Mouse (Mus musculus) stomach, embryonic 15.5 days (tissue): Measurements from ENCODE around the gene Shc3. TPM values are rescaled to one million over a fixed set of nuclear protein-coding genes. Genes with fewer than 3 reads are reported as not detected.

Experiments
- ATAC-seq: fragments of 200-750 bp; cut with Nextera tagmentation; 2 replicates; pipeline ENCODE4 v1.8.0; 2017; ENCODE audit warnings: low read depth, moderate number of reproducible peaks, moderate TSS enrichment; ENCODE audit not compliant: insufficient read depth, low FRiP score
- H3K27ac ChIP-seq: fragments of 300-500 bp; sonication (generic); 2 replicates; pipeline ENCODE4 v1.5.1; 2015; ENCODE audit warnings: mild to moderate bottlenecking, inconsistent platforms
- H3K27me3 ChIP-seq: fragments of 300-500 bp; sonication (generic); replicated peaks from 2 replicates; pipeline ENCODE4 v1.6.1; 2015; ENCODE audit warnings: inconsistent platforms
- H3K36me3 ChIP-seq: fragments of 300-500 bp; sonication (generic); 2 replicates; pipeline ENCODE4 v1.6.1; 2015; ENCODE audit warnings: inconsistent platforms
- H3K4me1 ChIP-seq: fragments of 300-500 bp; sonication (generic); 2 replicates; pipeline ENCODE4 v1.6.1; 2015; ENCODE audit warnings: inconsistent platforms
- H3K4me2 ChIP-seq: fragments of 300-500 bp; sonication (generic); 2 replicates; pipeline ENCODE4 v1.6.1; 2015; ENCODE audit warnings: mild to moderate bottlenecking, inconsistent platforms
- H3K4me3 ChIP-seq: fragments of 300-500 bp; sonication (generic); replicated peaks from 2 replicates; pipeline ENCODE4 v1.5.1; 2015; ENCODE audit warnings: inconsistent platforms
- H3K9ac ChIP-seq: fragments of 300-500 bp; sonication (generic); 2 replicates; pipeline ENCODE4 v1.6.1; 2015; ENCODE audit warnings: inconsistent platforms
- H3K9me3 ChIP-seq: fragments of 300-500 bp; sonication (generic); 2 replicates; pipeline ENCODE4 v1.6.1; 2016; ENCODE audit warnings: inconsistent platforms
- WGBS: fragments of 180-500 bp; shearing (Covaris S2); methylation state at CpG from one replicate; pipeline ENCODE4 v1.1.7; 2015; 5-methylcytosine and 5-hydroxymethylcytosine counted together
- polyA plus RNA-seq: library from polyadenylated mRNA; unstranded; fragments of >200 nt; fragmentation: Nextera tagmentation; extraction: Ambion mirVana; gene quantifications from 2 replicates; pipeline ENCODE4 v1.2.1, GENCODE M21; 2015

The Shc3 gene
- polyA plus RNA-seq, 1 experiment from 2014 or later = 0.35 TPM

DNA sequence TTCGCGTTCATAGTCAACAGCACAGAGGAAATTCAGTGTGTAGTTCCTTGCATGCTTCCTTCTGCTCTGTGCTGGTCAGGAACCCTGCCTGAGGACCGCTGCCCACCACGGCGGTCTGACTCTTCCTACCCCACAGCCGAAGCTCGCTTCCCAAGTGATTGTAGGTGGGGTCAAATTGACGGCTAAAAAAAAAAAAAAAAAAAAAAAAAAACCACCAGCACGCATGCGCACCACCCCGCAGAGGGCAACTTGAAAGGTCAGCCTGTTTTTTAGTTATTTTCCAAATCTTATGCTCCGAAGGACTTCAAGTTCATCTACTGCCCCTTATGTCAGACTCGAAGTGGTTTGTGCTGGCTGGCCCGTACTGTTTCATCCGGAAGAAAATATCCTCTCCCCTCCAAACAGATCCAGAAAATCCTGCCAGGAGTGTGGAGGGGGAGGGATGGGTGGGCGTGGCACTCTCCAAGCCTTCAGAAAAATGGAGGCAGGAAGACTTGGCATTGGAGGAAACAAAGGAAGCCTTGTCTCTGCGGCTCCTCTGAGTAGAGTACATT lies 100.4 kb downstream of the Shc3 start:
- H3K9me3 ChIP-seq = no peaks in the 10 kb centered on the region
- no peak overlapping the region for H3K9ac ChIP-seq
- ATAC-seq = no peak
- 68% methylated on average over 17 of the region's 17 CpGs for WGBS
- no peak overlapping the region for H3K4me3 ChIP-seq
- H3K4me2 ChIP-seq = 0 out of 2 replicates have a peak overlapping the region, but pooled peaks have one; percentile 5
- no peaks in the 10 kb centered on the region for H3K27me3 ChIP-seq
- H3K4me1 ChIP-seq = no peaks in the 10 kb centered on the region
- no peaks in the 10 kb centered on the region for H3K36me3 ChIP-seq
- no peak overlapping the region for H3K27ac ChIP-seq

DNA sequence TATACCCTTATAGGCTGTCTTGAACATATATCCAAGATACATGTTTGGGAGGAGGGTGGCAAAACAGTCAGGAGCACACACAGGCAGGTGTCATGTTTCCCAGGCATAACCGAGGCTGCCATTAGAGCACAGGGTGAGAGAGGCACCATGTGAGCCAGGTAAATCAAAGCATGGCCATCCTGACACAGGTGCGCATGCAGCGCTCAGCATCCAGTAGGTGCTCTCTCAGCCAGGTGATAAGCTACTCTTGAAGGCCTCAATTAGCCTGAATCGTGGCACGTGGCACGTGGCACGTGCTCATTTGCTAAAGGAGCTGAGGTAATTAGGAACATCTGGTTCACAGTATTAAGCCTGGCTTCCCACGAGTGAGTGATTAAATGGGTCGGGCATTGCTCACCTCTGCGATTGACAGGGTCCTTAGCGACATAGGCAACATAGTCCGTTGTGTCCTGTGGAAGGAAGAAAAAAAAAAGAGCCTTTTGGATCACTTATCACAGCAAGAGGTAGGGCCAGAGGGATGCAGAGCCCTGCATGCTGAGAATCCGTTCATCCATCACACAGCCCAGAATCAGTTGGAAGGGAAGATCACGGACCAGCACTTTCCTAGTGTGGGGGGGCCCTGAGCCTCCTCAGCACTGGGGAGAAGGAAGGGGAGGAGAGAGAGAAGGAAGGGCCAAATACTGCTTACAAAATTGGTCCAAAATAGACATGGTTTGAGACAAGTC lies 102.9 kb downstream of the Shc3 start:
- Histone ChIP-seq H3K4me3 (no peak overlapping the region), H3K27ac (no peak overlapping the region), H3K36me3 (no peaks in the 10 kb centered on the region), H3K9me3 (no peaks in the 10 kb centered on the region), H3K27me3 (no peaks in the 10 kb centered on the region), H3K4me2 (no peak overlapping the region), H3K9ac (no peak overlapping the region), H3K4me1 (no peaks in the 10 kb centered on the region)
- ATAC-seq = no peak; the same call in 1 of the 2 replicates
- WGBS = 80% methylated on average over 14 of the region's 14 CpGs

DNA sequence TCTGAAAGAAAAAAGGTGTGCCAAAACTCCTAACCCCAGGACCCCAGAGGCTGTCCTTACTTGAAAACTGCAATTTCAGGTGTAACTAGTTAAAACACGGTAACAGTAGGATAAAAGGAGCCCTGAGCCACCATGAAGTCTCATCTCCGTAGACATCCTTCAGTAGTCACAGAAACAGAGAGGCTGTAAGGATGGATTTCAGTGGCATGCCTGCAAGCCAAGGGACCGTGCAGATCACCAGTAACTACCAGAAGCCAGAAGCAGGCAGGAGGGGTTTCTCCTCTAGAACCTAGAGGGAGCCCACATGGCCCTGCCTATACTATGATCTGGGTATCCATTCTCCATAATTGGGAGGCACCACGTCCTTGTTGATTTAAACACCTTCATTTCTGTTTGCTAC lies 104.9 kb downstream of the Shc3 start:
- ATAC-seq = no peak
- no peak overlapping the region for H3K27ac ChIP-seq
- 72% methylated on average over 4 of the region's 4 CpGs for WGBS
- H3K27me3 ChIP-seq = no peaks in the 10 kb centered on the region
- H3K4me2 ChIP-seq = no peak overlapping the region
- no peaks in the 10 kb centered on the region for H3K9me3 ChIP-seq
- no peak overlapping the region for H3K9ac ChIP-seq
- H3K4me1 ChIP-seq = no peaks in the 10 kb centered on the region
- H3K36me3 ChIP-seq = no peaks in the 10 kb centered on the region
- no peak overlapping the region for H3K4me3 ChIP-seq

DNA sequence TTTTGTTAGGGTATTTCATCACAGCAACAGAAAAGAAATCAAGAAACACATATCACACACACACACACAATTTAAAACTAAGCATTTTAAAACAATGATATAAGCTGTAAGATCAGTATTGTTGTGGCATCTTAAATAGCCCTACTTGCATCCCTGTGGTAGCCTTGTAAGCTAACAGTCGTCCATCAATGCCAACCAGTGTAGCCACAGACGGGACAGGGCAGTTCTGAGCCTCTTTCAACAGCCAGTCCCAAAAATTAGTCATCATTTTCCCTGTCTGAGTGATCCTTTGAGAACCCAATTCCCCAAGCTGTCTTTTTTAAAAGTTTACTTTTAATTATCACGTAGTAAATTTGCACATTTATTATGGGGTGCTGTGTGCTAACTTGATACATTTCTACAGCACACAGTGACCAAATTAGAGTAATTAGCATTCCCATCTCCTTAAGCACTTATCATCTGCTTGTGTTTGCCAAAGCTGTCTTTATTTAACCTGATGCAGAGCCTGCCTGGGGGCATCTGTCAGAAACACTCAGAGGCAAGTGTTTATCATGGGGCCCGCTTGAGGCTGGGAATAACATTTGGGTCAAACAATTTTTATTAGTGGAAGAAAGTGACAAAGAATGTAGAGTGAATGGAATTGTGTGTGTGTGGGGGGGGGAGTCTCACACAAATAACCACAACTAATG lies 112.9 kb downstream of the Shc3 start:
- WGBS = 18% methylated on average over 4 of the region's 4 CpGs
- no peak overlapping the region for H3K4me2 ChIP-seq
- no peaks in the 10 kb centered on the region for H3K9me3 ChIP-seq
- ATAC-seq = no peak
- no peak overlapping the region for H3K9ac ChIP-seq
- no peaks in the 10 kb centered on the region for H3K4me1 ChIP-seq
- H3K4me3 ChIP-seq = no peak overlapping the region
- H3K27ac ChIP-seq = no peak overlapping the region
- H3K27me3 ChIP-seq = no peaks in the 10 kb centered on the region
- H3K36me3 ChIP-seq = no peaks in the 10 kb centered on the region

DNA sequence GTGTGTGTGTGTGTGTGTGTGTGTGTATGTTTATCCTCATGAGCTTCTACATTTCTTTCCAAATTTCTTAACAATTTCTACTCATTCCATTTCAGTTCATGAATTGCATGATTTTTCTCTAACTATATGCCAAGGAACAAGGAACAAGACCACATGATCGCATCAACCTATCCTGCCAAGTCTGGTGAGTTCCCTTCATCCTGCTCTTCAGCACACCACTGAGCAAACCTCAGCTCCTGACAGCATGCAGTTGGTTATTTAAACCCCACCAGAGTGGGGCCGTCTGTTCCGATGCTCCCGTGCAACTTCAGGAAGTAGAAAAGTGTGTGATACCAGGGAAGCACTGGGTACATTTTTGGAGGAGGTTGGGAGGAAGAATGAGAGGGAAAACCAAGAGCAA lies 122.7 kb downstream of the Shc3 start:
- Histone ChIP-seq H3K4me2 (no peak overlapping the region), H3K9me3 (no peaks in the 10 kb centered on the region), H3K36me3 (no peaks in the 10 kb centered on the region), H3K27ac (no peak overlapping the region), H3K4me3 (no peak overlapping the region), H3K27me3 (no peaks in the 10 kb centered on the region), H3K4me1 (no peaks in the 10 kb centered on the region), H3K9ac (no peak overlapping the region)
- 72% methylated on average over 4 of the region's 4 CpGs for WGBS
- ATAC-seq = no peak

DNA sequence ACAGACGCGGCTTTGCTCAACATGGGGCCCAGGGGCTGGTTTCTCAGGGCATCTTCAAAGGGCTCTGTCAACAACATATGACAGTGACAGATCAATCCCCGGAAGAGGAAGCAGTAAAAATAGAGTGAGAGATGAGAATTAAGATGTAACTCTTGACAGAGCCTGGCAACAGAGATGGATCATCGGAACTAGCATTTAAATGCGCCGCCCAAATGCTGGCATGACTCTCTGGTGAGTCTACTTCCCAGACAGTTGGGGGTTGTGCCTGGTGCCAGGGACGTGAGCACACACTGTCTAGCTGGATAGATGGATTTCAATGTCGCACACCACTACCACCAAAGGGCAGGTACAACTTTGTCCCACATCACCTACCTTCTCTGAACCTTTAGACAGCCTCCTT lies 126.3 kb downstream of the Shc3 start:
- Histone ChIP-seq H3K9me3 (no peaks in the 10 kb centered on the region), H3K27me3 (no peaks in the 10 kb centered on the region), H3K4me3 (no peak overlapping the region), H3K4me2 (no peak overlapping the region), H3K27ac (no peak overlapping the region), H3K9ac (no peak overlapping the region), H3K4me1 (no peaks in the 10 kb centered on the region), H3K36me3 (no peaks in the 10 kb centered on the region)
- ATAC-seq = no peak
- 83% methylated on average over 8 of the region's 8 CpGs for WGBS

DNA sequence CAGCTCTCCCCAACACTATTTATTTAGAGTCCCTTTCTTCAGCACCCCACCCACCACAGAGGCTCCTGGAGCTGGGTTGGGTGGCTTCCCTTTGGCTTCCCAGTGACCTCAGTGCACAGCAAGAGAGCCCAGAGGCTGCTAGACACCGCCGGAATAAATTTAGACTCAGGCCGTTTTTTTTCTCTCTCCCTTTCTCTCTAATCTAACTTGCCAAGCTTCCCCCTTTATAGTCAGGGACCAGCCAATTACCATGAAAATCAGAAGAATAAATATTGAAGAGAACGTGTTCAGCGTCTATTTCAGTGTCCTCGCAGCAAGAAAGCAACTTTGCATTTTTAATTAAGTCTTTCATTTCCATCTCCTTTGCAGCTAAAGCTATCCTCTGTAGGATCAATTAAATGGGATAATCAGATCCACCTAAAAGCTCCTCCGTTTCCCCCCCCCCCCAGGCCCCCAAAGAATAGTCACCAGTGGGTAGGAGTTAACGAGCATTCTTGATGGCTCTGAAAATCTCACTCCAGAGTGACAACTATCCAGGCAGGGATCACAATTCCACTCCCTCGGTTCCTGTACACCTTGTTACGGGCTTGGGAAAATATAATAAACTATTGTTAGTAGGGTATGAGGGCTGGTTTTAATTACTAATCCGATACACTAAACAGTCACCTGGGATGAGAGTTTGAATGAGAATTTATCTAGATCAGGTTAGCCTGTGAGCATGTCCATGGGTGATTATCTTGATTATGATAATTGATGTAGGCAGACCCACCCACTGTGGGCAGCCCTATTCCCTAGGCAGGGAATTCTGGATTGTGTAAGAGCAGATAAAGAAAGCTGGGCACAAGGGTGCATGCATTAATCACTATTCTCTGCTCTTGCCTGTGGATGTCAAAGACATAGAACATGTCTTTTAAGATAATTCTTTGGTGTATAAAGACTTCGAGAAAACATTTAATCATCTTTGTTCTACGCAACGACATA lies 131.8 kb downstream of the Shc3 start:
- H3K4me1 ChIP-seq = no peaks in the 10 kb centered on the region
- H3K4me2 ChIP-seq = no peak overlapping the region
- H3K9me3 ChIP-seq = no peaks in the 10 kb centered on the region
- no peaks in the 10 kb centered on the region for H3K36me3 ChIP-seq
- no peak for ATAC-seq
- H3K4me3 ChIP-seq = no peak overlapping the region
- H3K27ac ChIP-seq = no peak overlapping the region
- WGBS = 81% methylated on average over 14 of the region's 14 CpGs
- H3K9ac ChIP-seq = no peak overlapping the region
- H3K27me3 ChIP-seq = no peaks in the 10 kb centered on the region

DNA sequence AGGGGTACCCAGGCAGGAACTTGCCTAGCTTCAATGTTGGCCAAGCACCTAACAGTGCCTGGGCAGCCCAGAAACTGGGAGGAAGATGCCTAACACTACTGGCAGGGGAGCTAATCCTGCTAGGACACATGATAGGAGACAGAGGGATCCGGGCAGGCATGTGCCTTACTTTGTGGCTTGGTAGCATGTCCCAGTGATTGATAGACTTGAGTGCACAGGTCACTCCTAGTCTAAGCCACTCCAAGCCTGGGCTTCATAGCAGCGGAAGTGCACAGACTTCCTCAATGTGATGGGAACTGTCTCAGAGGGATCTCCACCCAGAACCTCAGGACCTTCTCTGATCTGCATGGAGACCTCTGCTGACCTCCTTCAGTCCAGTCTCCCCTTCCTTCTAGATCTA lies 134.1 kb downstream of the Shc3 start:
- H3K4me1 ChIP-seq = no peaks in the 10 kb centered on the region
- H3K9ac ChIP-seq = no peak overlapping the region
- H3K4me2 ChIP-seq = no peak overlapping the region
- WGBS = 48% methylated on average over 2 of the region's 2 CpGs
- H3K27ac ChIP-seq = no peak overlapping the region
- no peaks in the 10 kb centered on the region for H3K9me3 ChIP-seq
- H3K27me3 ChIP-seq = no peaks in the 10 kb centered on the region
- no peak overlapping the region for H3K4me3 ChIP-seq
- H3K36me3 ChIP-seq = no peaks in the 10 kb centered on the region
- ATAC-seq = no peak

DNA sequence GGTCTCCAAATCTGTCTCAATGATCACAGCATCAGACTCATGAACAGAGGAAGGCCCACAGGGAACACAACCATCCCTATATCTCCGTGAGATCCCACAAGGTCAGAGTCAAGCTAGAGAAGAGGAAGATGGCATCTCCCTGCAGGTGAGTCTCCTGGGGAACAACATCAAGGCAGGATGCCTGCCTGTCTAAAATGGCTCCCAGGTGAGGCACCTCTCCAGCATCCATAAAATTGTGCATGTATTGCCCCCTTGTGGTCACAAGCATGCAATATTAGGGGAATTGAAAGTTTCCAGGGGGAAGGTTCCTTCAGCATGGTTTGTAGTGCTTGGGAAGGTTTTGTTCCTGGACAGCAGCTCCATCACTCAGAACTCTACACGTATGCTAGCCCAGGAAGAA lies 134.8 kb downstream of the Shc3 start:
- Histone ChIP-seq H3K27ac (no peak overlapping the region), H3K9me3 (no peaks in the 10 kb centered on the region), H3K36me3 (no peaks in the 10 kb centered on the region), H3K4me3 (no peak overlapping the region), H3K4me2 (no peak overlapping the region), H3K4me1 (no peaks in the 10 kb centered on the region), H3K27me3 (no peaks in the 10 kb centered on the region), H3K9ac (no peak overlapping the region)
- ATAC-seq = no peak
- 64% methylated on average over 2 of the region's 2 CpGs for WGBS

DNA sequence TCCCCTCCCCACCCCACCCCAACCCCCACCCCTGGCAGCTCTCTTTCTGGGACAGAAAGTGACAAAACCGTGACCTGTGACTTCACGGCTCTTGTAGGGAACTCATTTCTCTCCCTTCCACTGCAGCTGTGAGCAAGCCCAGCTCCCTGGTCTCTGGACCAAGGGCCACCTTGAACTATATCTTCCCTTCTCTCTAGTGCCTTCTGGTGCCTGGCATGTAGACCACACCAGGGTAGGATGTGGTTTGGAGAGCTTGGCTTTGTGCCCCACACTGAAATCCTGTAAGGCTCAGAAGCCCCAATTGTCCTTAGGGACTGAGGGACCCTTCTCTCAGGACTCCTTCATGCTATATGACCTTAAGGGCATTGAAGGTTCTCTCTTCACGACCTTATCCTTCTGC lies 135.8 kb downstream of the Shc3 start:
- Histone ChIP-seq H3K4me1 (no peaks in the 10 kb centered on the region), H3K9me3 (no peaks in the 10 kb centered on the region), H3K27ac (no peak overlapping the region), H3K36me3 (no peaks in the 10 kb centered on the region), H3K27me3 (no peaks in the 10 kb centered on the region), H3K4me2 (no peak overlapping the region), H3K9ac (no peak overlapping the region), H3K4me3 (no peak overlapping the region)
- ATAC-seq = no peak
- 73% methylated on average over 3 of the region's 3 CpGs for WGBS

DNA sequence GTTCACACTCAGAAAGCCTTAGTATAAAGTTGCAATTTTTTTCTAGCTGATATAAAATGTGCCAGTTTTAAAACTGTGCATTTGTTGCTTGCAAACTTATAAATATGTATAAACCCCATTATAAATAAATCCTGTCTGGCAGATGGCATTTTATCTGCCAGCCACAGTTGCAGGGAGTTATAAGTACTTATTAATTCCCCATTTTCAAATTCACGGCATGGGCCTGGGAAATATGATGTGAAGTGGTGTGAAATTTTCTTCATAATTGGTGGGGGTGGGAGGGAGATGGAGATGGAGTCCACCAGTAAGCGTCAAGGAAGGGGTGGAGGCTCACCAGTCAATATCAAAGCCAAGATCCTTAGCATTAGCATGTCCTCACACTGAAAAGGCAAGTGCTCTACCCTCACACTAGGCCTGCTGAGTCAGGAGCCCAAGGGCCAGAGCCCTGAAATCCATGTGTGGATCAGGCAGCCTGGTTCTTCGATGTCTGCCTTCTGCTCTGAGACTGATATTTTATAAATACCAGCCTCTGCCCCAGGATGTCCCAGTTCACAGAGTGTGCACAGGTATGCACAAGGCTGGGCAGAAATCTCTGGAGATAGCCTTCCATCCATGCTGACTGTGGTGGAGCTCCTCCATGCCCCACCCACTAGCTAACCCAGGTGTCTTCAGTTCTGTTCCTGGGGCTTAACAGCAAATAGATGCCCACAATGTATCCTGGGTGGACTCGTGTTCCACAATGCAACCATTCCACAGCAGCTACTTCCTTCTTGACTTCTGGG lies 143.4 kb downstream of the Shc3 start:
- H3K4me2 ChIP-seq = no peak overlapping the region
- H3K27me3 ChIP-seq = no peaks in the 10 kb centered on the region
- ATAC-seq = no peak
- no peaks in the 10 kb centered on the region for H3K4me1 ChIP-seq
- no peaks in the 10 kb centered on the region for H3K9me3 ChIP-seq
- no peak overlapping the region for H3K9ac ChIP-seq
- no peak overlapping the region for H3K4me3 ChIP-seq
- no peaks in the 10 kb centered on the region for H3K36me3 ChIP-seq
- no peak overlapping the region for H3K27ac ChIP-seq
- WGBS = 81% methylated on average over 4 of the region's 4 CpGs
